Mouse (Mus musculus) gastrocnemius, adult 8-10 months (tissue): Measurements from ENCODE around the gene Tmem106c. TPM values are rescaled to one million over a fixed set of nuclear protein-coding genes. Genes with fewer than 3 reads are reported as not detected.

ENCODE experiments used
- DNase-seq, 2 experiments: peaks; one replicate each; pipeline ENCODE4 v3.0.0; 2022; ENCODE audit warnings: low spot score in 2 of 2
- total RNA-seq, 4 experiments: library from RNA; stranded (reverse); gene quantifications; 2 replicates each; pipeline ENCODE4 v1.2.4; 2022

The Tmem106c gene
- total RNA-seq, 4 experiments from 2014 or later, result 4.3 to 8.5 (median 6.5) TPM

DNA sequence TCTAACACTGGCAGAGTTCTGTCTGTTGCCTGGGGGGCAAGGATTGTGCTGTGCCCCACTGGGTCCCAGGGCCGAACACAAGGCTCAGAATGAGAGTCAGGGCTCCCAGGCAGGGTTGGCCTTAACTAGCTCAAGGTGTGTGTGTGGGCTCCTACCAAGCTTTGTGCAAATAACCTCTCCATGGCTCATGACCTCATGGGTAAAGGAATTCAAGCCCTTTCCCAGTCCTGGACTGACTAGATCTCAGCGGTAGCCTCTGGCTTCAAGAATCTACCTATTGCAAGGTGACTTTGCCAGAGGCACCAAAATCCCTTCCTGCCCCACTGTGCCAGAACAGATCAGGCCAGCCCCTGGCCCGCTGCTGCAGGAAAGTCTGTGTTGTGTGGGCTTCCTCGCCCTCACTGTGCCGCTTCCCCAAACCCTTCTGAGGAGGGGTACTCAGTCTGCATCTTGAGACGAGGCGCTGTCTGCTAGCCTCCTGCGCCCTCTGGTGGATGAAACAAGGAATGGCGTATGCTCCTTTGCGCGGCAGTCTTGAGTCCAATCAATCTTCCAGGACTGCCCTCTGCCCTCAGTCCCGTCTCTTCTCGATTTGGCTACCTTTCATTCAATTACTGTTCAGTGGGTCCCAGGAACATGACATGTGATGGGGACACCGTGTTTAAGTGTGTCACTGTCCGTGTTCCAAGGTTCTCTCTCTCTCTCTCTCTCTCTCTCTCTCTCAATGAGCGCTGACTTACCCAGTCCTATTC is 11.7 kb upstream of the Tmem106c start:
- DNase-seq, result peak in 1 of 2 experiments; percentile 22

DNA sequence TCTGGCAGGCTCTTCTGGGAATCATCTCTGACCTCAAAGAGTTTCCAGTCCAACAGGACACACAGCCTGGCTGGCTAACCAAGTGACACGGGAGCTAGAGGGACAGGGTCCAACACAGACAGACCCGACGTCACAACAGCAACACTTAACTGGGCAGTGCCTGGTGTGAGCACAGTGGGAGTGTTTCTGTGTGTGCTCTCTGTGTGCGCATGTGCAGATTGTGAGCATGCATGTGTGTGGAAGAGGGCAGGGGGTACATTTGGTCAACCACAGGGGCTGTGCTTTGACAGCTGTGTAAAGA is 11.2 kb upstream of the Tmem106c start:
- DNase-seq, result no peak

DNA sequence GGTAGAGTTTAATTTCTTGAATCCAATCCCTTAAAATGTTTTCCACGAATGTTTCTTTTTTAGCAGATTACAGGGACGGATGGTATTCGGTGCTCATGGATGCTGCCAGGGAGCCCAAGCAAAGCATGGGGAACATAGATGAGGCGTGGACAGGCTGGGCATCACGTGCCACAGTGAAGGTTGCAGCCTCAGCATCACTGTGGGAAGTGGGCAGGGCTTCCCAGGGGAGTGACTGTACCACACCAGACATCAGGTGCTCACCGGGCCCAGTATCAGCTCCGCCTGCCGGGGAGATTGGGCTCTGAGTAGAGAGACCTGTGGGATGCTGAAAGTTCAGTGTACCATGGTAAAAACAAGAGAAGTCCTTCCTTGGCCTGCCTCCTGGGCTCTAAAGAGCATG is 9.3 kb upstream of the Tmem106c start:
- no peak for DNase-seq

DNA sequence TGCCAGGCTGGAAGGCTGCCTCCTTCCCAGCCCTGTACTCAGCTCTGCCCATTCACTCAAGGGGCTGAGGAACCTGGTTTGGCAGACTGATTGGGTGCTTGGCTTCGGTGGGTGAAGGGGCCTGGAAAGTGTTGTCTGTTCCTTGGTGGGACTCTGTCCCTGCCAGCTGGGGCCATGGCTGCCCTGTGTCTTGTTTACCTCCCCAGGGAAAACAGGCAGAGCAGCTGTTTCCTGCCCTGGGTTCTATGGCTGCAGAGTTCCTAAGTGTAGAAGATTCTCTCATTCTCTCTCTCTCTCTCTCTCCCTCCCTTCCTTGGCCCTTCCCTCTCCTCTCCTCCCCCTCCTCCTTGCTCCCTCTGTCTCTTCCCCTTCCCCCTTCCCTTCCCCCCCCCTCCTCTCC is 8.7 kb upstream of the Tmem106c start:
- DNase-seq, result no peak

DNA sequence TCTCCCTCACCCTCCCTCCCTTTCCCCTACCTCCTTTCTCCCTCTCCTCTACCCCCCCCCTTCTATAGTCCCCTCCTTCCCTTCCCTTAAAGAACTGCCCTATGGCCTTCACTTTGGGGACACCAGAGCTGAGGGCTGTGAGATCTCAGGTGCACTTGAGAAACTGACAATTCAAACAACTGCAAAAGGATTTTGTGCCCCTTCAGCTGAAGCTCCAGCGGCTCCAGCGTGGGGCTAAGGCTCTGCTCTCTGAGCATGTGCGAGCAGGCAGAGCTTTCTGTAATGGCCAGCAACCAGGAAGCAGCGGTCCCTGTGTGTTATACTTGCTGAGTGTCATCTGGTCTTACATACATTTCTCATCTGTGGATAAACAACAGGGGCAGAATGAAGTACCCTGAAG is 8.3 kb upstream of the Tmem106c start:
- no peak for DNase-seq

DNA sequence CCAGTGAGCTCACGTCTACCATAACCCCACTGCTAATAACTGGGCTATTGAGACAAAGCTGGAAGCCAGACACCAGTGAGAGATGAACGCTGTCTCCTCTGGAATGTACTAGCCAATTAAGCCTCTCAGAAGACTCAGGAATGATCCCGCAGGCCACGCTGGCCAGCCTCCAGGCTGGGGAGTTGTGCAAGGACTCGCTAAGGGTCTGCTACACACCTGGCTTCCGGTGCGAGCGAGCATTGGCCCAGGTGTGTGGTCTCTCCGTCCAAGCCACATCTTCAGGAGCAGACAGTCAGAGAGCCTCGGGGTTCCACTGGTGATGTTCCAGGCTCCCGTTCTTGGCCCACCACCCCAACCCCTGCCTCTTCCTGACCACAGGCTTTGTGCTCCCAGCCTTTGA is 7.6 kb upstream of the Tmem106c start:
- no peak for DNase-seq

DNA sequence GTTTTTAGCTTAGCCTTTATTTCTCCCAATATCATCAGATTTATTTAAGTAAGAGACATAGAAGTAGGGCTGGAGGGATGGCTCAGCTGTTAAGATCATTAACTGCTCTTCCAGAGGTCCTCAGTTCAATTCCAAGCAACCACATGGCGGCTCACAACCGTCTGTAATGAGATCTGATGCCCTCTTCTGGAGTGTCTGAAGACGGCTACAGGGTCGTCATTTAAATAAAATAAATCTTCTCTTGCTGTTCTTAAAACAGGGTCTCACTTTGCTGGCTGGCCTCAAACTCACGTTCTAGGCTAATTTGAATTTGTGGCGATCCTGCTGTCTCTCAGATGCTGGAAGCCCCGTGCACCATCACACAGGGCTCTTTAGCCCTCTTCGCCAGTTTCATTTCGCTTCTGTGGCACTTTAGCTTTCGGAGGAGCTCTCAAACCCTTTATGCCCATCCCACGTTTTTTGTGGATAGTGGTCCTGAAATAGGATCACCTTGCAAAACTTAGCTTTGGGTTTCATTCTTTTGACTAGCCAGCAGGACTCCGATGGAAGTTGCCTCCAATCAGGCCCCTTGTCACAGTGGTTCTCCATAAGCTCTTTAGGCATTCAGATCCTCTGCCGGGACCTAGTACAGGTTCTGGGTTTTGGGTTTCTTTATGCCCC is 541 bp upstream of the Tmem106c start:
- no peak for DNase-seq

DNA sequence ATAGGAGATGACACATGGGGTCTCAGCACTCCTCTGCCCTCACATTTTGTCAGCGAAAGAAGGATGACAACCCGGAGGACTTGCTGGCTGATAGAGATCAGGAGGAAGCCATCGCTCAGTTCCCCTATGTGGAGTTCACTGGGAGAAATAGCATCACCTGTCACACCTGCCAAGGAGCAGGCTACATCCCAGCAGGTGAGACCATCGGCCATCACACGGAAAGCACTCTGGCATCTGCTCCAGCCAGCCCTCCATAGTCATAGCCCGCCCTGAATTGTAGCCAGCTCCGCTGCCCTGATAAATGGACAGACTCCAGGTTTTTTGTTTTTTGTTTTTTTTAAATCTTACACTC is 812 bp downstream of the Tmem106c start:
- no peak for DNase-seq

DNA sequence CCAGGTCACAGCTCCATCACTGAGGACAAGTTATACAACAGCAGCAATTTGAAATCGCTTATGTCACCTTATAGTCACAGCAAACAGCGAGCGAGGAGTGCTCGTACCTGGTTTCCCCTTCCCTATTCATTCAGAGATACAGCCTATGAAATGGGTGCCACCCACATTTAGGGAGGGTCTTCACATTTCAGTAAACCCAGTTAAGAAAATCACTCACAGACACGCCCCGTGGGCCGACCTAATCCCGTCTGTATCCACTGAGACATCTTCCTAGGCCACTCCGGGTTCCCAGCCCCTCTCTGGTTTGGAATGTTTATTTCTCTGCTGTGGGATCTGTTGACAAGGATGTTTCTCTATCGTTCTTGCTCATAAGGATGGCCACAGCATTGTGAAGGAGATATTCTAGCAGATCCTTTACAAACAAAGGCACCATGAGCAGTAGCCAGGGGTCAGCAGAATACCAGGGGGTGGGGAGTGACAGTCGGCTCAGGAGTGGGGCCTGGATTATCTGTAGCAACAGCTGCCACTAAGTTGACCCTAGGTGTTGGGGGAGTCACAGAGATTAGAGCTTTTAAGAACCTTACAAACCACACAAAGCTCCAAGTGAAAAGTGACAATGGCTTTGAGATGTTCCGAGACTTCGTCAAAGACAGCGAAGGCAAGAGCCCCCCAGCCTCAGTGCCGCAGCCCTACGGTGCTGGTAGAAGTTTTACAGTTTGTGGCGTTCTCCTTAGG is 1.5 kb downstream of the Tmem106c start:
- no peak for DNase-seq

DNA sequence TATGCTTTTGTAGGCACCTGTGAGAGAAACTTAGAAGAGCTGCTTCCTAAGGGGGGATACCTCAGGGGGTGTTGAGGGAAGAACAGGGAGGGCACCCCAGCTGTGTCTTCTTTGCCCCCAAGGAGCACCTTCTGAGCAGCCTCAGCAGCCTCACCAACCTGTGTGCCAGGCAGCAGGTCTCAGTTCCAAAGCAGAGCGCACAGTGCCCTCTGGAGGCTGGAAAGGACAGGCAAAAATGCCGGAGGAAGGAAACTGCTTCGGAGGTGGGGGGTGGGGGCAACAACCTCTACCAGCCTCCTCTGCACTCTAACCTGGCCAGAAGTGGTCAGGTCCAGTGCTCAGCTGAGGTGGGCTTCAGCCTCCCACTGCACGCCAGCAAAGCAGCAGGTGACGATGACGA is 6.3 kb downstream of the Tmem106c start:
- no peak for DNase-seq

DNA sequence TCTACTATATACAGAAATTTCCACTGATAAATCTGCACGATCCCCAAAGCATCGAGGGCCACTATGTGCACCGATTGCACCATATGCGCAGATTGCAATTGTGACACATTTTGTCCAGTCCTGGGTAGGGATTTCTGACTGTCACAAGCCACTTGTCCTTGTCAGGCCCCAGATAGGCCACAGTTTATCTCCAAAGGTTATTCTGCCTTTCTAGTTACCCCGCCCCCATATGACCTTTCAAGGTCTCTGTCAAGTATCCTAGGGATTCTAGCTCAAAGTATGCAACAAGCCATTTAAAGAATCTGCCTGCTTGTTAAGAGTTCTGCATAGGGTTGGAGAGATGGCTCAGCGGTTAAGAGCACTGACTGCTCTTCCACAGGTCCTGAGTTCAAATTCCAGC is 8.6 kb downstream of the Tmem106c start:
- DNase-seq, result no peak

DNA sequence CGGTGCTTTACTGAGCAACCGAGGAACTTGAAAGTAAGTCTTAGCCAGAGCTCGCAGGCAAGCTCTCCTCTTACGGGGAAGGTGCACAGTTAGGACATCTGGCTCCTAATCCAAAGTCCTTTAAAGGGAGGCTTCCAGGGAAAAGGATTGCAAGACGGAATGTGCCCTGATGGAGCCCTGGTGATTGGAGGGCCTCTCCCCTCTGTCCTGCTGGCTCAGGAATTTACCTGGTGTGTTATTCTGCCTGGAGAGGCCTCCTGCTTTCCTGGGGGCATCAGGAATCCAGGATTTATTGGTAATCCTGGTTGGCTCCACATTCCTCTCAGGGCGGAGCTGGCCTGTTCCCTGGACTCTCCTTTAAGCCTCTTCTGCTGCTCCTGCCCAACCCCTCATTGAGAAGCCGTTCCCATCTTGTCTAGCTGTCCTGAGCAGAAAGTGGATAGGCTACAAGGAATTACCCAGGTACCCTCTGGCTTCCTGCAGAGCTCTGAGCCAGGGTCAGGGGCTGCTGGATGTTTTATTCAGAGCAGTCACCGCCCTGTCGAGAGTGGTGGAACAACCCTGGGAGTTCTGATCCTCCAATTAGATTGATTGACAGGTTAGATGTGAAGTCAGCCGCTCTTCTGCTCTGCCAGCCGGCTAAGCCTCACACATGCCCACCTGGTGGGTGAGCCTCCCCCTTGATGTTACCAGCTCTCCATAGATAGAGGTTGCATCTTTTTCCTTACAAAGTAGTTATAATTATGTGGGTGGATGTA is 9.4 kb downstream of the Tmem106c start:
- no peak for DNase-seq

DNA sequence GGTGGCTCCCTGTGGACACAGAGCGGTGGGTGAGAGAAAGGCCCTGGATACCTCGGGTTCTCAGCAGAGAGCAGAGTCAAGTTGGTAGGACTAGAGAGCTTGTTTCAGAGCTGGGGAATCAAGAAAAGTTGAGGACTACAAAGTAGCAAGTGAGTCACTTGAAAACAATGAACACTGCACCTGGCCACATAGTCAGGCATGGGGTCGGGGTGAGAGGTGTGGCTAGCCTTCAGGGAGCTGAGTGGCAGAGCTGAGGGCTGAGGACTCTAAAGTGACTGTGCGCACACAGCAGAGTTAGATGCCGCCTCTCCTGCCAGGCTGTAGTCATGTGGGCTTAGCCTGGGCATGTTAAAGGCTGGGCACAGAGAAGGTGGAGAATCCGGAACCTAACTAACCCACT is 17.6 kb downstream of the Tmem106c start:
- DNase-seq, result no peak

DNA sequence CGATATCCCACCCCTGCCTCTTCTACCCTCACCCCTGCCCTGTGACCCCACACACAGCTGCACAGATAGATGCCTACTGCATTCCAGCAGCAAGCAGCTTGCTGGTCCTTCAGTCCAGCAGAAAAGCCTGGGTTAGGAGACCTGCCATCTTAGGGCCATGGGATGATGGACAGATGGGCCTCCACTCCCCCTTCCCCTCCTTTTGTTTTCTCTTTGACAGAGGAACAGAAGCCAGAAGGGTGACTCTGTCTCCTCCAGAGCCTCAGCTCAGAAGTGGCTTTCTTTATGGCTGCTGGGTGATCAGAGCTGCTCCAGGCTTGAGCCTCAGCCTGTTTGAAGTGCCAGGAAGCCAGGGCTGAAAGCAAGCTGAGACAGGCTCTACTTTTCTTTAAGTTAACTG is 25.5 kb downstream of the Tmem106c start:
- no peak for DNase-seq

DNA sequence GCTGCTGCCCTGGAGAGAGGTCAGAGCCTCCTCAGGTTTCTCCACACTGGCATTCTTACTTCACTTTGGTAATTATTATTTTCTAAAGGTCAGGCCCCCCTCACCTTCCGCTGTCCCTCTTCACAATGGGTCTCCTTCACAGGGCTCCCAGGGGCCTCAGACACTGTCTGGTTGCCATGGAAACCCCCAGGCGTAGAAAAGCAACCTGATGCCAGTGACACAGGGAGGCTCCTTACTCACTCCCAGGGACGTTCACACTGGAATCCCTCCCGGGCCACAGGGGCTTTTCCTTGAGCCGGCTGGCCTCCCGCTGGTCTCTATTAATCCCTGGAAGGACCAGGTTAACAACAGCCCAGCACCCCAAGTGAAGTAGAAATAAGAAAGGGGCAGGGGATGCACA is 26.1 kb downstream of the Tmem106c start:
- DNase-seq, result no peak

DNA sequence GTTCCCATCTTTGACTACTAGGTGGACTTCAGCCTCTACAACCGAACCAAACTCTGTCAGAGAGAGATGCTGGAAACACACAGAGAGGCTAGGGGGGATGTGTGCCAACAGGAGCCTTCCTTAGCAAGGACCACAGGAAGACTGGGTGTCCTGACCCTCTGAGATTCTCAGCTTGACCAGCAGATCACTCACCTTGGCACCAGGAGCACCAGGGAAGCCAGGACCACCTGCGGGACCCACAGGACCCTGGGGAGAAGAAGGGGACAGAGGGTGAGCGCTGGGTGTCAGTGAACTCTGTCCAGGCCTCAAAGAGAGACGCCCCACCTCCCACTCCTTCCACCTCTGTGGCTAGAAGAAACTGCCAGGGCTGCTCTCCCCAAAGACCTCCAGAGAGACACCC is 26.7 kb downstream of the Tmem106c start:
- no peak for DNase-seq

DNA sequence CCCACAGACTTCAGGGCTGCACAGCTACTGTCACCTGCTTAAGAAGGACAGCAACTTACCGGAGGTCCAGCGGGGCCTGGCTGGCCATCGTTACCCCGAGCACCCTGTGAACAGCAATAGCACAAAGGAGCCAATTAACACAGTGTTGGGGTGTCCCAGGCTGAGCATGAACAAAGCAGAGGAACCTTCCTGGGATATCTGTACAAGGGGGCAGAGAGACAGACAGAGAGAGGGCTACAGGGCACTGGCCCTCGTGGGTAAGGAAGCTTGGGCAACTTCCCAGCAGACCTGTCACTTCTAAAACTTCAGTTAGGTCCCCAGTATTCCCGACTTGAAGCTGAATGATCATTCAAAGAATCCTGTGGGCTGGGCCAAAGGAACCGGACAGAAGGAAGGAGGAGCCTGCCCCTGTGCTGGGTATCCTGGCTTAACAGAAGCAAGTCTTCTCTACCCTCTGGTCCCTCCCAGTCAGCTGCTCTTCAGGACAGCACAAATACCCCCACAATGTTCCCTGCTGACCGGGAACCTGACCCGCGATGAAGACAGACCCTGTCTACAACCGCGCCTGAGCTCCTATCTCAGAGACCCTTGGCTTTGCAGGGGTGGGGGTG is 27.4 kb downstream of the Tmem106c start:
- DNase-seq, result no peak

DNA sequence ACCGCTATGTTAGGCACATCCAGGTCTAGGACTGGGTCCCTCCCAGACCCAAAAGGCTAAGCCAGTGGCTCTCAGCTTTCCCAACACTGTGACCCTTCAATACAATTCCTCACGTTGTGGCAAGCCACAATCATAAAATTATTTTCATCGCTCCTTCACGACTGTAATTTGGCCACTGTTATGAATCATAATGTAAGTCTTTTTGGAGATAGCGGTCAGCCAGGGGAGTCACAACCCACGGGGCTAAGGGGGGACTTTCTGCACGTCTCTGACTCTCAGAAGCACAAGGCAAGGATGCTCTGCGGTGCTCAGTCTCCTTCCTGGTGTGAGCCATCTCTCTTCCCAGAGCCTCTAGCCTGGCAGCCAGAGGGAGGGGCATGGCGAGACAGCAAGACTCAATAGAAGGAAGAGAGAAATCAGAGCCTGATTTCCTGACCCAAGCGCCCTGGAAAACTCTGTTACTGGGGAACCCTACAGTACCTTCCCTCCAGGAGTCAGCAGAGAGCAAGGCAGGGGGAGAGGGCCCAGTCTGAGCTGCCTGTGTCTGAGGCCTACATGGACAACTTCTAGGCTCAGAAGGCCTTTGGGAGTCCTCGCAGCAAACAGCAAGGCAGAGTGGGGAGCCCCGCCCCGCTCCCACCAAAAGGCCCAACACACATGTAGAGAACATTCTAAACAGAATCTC is 28.2 kb downstream of the Tmem106c start:
- no peak for DNase-seq

DNA sequence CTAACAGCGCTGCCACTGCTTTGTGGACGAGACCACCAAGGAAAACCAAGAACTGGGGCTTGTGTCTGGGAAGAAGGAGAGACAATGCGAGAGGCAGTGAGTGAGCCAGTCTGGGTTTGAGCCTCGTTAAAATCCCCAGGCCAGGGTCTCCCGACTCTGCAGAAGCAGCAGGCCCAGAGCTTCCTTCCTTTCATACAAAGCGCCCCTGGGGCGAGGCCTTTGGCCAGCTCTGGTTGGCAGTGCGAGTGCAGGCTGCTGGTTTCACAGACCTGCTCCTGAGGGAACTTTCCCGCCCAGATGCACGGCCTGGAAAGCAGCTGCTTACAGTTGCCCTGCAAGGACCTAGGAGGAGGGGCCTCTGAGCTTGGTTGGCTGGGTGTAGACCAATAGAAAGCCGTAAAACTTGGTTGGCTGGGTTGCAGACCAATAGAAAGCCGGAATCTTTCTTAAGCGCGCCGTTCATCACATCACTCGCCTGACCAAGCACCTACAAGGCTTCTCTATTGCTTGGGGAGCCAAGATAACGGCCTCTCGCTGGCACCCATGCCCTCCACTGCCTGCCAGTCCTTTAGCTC is 28.8 kb downstream of the Tmem106c start:
- DNase-seq, result peak; percentile 48 to 64

DNA sequence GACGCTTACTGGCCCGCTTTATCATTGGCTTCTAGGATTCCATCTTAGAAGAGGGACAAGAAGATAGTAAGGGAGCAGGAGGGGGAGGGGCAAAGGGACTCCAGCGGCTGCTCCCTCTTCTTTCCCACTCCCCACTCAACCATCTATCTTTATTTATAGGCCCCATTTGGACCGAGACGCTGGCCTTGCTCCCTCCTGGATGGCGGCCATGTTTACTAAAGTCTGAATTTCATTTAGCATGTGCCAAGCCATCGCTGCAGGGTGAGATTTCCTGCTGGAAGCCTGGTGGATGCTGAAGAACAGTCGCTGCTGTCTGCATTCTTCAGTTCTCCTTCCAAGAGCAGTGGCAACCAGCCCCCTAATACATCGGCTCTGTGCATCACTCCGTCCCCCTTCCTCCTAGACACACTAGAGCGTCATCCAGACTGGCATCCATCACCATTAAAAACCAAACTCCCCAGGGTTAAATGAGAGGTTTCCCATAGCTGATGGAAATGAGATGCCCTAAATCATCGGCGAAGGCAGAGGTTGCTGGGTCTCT is 32.8 kb downstream of the Tmem106c start:
- DNase-seq, result no peak
